Mouse (Mus musculus) gastrocnemius, adult 2 months (tissue): ENCODE data around the gene Cirbp. TPM values are rescaled to one million over a fixed set of nuclear protein-coding genes. Genes with fewer than 3 reads are reported as not detected.

Experiments
- DNase-seq: peaks from one replicate; pipeline ENCODE4 v3.0.0; 2022
- H3K27ac ChIP-seq: fragments of 200-600 bp; 2 replicates; pipeline ENCODE4 v1.8.1; 2022; ENCODE audit warnings: mild to moderate bottlenecking
- H3K4me3 ChIP-seq: fragments of 200-600 bp; 2 replicates; pipeline ENCODE4 v1.8.1; 2022; ENCODE audit warnings: mild to moderate bottlenecking, moderate library complexity
- CTCF ChIP-seq: fragments of 200-600 bp; IDR thresholded peaks from 2 replicates; pipeline ENCODE4 v1.8.1; 2022; ENCODE audit warnings: antibody characterized with exemption, mild to moderate bottlenecking, moderate library complexity
- intact Hi-C: fragments of 180-260 bp; cut with DNase I; formaldehyde crosslinking; loops from one replicate; pipeline ENCODE4 v1.15.1; 2025
- total RNA-seq, 2 experiments: library from RNA; stranded (reverse); gene quantifications; 2 replicates each; pipeline ENCODE4 v1.2.3; 2021

Cirbp gene
- total RNA-seq, 2 experiments from 2014 or later: 22.1 to 30.7 TPM

- intact Hi-C loops: no loop called here
- H3K4me3 ChIP-seq: no peak overlapping the region
- TF ChIP-seq CTCF: no peak
- H3K27ac ChIP-seq: no peak overlapping the region
- no peak for DNase-seq
Observed at GRCm38 (mm10) chr10:80180823-80181222, 15.0 kb downstream of the Cirbp start.

- no peak for DNase-seq
- Histone ChIP-seq H3K4me3 (no peak overlapping the region), H3K27ac (no peak overlapping the region)
- intact Hi-C loops: no loop called here
- no peak for TF ChIP-seq CTCF
Observed at GRCm38 (mm10) chr10:80182547-80182946, 16.8 kb downstream of the Cirbp start.

DNA sequence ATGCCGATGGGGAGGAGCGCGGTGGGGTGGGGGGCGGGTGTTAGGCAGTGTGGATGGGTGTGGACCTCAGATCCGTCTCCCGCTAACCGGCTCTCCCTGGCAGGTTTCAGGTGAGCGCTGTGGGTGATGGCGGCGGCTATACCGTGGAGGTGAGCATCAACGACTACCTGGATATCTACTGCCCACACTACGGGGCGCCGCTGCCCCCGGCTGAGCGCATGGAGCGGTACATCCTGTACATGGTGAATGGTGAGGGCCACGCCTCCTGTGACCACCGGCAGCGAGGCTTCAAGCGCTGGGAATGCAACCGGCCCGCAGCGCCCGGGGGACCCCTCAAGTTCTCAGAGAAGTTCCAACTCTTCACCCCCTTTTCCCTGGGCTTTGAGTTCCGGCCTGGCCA, 20.9 kb downstream of the Cirbp start:
- intact Hi-C loops: no loop called here
- TF ChIP-seq CTCF: no peak
- H3K4me3 ChIP-seq: no peak overlapping the region
- H3K27ac ChIP-seq: no peak overlapping the region
- no peak for DNase-seq

GRCm38 (mm10) chr10:80187739-80188138, 22.0 kb downstream of the Cirbp start:
- intact Hi-C loops: no loop called here
- H3K27ac ChIP-seq: no peak overlapping the region
- no peak overlapping the region for H3K4me3 ChIP-seq
- no peak for DNase-seq
- TF ChIP-seq CTCF: no peak

- intact Hi-C loops: no loop called here
- Histone ChIP-seq H3K4me3 (no peak overlapping the region), H3K27ac (no peak overlapping the region)
- DNase-seq: no peak
- no peak for TF ChIP-seq CTCF
Observed at GRCm38 (mm10) chr10:80188453-80189024, 22.8 kb downstream of the Cirbp start.

DNA sequence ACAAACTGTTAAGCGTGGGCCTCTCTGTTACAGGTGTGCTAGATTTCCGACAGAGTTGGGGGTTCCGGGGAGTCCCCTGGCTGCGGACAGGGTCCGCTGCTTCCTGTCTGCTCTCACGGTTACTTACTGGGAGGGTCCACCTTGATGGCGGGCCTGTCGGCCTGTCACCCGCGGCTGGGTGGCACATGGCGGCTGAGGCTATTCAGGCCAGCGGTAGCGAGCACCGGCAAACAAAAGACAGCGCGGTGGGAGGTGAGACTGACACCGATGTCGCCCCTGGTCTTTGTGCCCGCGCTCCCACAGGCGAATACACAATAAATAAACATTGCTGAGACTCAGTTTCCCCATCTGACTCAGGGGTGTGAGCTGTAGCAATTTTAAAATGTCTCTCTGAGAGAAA, 24.2 kb downstream of the Cirbp start:
- H3K4me3 ChIP-seq: peak overlapping the region; percentile 68
- intact Hi-C loops: no loop called here
- H3K27ac ChIP-seq: no peak overlapping the region
- DNase-seq: no peak
- no peak for TF ChIP-seq CTCF

- H3K4me3 ChIP-seq: peak overlapping the region; percentile 68
- intact Hi-C loops: no loop called here
- TF ChIP-seq CTCF: no peak
- peak overlapping the region; percentile 6 for H3K27ac ChIP-seq
- DNase-seq: peak; percentile 42
Observed at GRCm38 (mm10) chr10:80190491-80191051, 24.8 kb downstream of the Cirbp start.

- Histone ChIP-seq H3K27ac (no peak overlapping the region), H3K4me3 (no peak overlapping the region)
- no peak for TF ChIP-seq CTCF
- DNase-seq: no peak
- intact Hi-C loops: no loop called here
Observed at GRCm38 (mm10) chr10:80193976-80194375, 28.2 kb downstream of the Cirbp start.

- no peak for DNase-seq
- H3K27ac ChIP-seq: no peak overlapping the region
- intact Hi-C loops: no loop called here
- no peak overlapping the region for H3K4me3 ChIP-seq
- TF ChIP-seq CTCF: no peak
Observed at GRCm38 (mm10) chr10:80194441-80194840, 28.7 kb downstream of the Cirbp start.

GRCm38 (mm10) chr10:80196167-80196566, 30.4 kb downstream of the Cirbp start:
- no peak for TF ChIP-seq CTCF
- no peak for DNase-seq
- no peak overlapping the region for H3K27ac ChIP-seq
- no peak overlapping the region for H3K4me3 ChIP-seq
- intact Hi-C loops: no loop called here

GRCm38 (mm10) chr10:80196778-80197581, 31.2 kb downstream of the Cirbp start:
- no peak for DNase-seq
- no peak for TF ChIP-seq CTCF
- H3K27ac ChIP-seq: no peak overlapping the region
- intact Hi-C loops: no loop called here
- no peak overlapping the region for H3K4me3 ChIP-seq

GRCm38 (mm10) chr10:80199440-80200008, 33.7 kb downstream of the Cirbp start:
- TF ChIP-seq CTCF: peak; percentile 99
- intact Hi-C loops: loop anchor here (1.0 to 2.0 kb wide), 3 partner anchors 24 to 46 kb away; partner anchors contain the start of gene Mum1
- no peak overlapping the region for H3K27ac ChIP-seq

GRCm38 (mm10) chr10:80200485-80200884, 34.7 kb downstream of the Cirbp start:
- intact Hi-C loops: no loop called here
- TF ChIP-seq CTCF: no peak

More at GRCm38 (mm10) chr10:80199440-80200008, 33.7 kb downstream of the Cirbp start:
- peak; percentile 85 for DNase-seq
- no peak overlapping the region for H3K4me3 ChIP-seq

More at GRCm38 (mm10) chr10:80200485-80200884, 34.7 kb downstream of the Cirbp start:
- Histone ChIP-seq H3K4me3 (no peak overlapping the region), H3K27ac (no peak overlapping the region)
- no peak for DNase-seq
